Mouse (Mus musculus): ENCODE results near the gene Sbf2.

Sbf2 gene

GRCm38 (mm10) chr7:110307741-110308140 lies 307.0 kb downstream of the Sbf2 start:
- DNase-seq (ENCODE audit: low read depth) = no peak

GRCm38 (mm10) chr7:110306281-110306680 lies 308.4 kb downstream of the Sbf2 start:
- no peak for DNase-seq (ENCODE audit: low read depth)

GRCm38 (mm10) chr7:110305486-110305885 lies 309.2 kb downstream of the Sbf2 start:
- DNase-seq (ENCODE audit: low read depth) = no peak

- DNase-seq (ENCODE audit: low read depth) = no peak
Observed at GRCm38 (mm10) chr7:110302886-110303285, 311.8 kb downstream of the Sbf2 start.

- DNase-seq (ENCODE audit: low read depth) = no peak
Observed at GRCm38 (mm10) chr7:110298739-110299410, 315.8 kb downstream of the Sbf2 start.

- no peak for DNase-seq (ENCODE audit: low read depth)
Observed at GRCm38 (mm10) chr7:110298090-110298489, 316.6 kb downstream of the Sbf2 start.

- no peak for DNase-seq (ENCODE audit: low read depth)
Observed at GRCm38 (mm10) chr7:110297611-110298010, 317.1 kb downstream of the Sbf2 start.

GRCm38 (mm10) chr7:110296889-110297603 lies 317.7 kb downstream of the Sbf2 start:
- peak; percentile 96 for DNase-seq (ENCODE audit: low read depth)

- DNase-seq (ENCODE audit: low read depth) = no peak
Observed at GRCm38 (mm10) chr7:110289647-110290046, 325.1 kb downstream of the Sbf2 start.

- peak; percentile 95 for DNase-seq (ENCODE audit: low read depth)
Observed at GRCm38 (mm10) chr7:110288731-110289191, 326.0 kb downstream of the Sbf2 start.

- DNase-seq (ENCODE audit: low read depth) = peak; percentile 31
Observed at GRCm38 (mm10) chr7:110288191-110288604, 326.5 kb downstream of the Sbf2 start.

- peak; percentile 74 for DNase-seq (ENCODE audit: low read depth)
Observed at GRCm38 (mm10) chr7:110287476-110288071, 327.1 kb downstream of the Sbf2 start.

- peak; percentile 90 for DNase-seq (ENCODE audit: low read depth)
Observed at GRCm38 (mm10) chr7:110286838-110287475, 327.8 kb downstream of the Sbf2 start.

- no peak for DNase-seq (ENCODE audit: low read depth)
Observed at GRCm38 (mm10) chr7:110286198-110286732, 328.5 kb downstream of the Sbf2 start.

GRCm38 (mm10) chr7:110285849-110286151 lies 328.9 kb downstream of the Sbf2 start:
- no peak for DNase-seq (ENCODE audit: low read depth)

- DNase-seq (ENCODE audit: low read depth) = no peak
Observed at GRCm38 (mm10) chr7:110285076-110285848, 329.5 kb downstream of the Sbf2 start.

- peak; percentile 52 for DNase-seq (ENCODE audit: low read depth)
Observed at GRCm38 (mm10) chr7:110283484-110284275, 331.0 kb downstream of the Sbf2 start.

- no peak for DNase-seq (ENCODE audit: low read depth)
Observed at GRCm38 (mm10) chr7:110282797-110283196, 331.9 kb downstream of the Sbf2 start.

GRCm38 (mm10) chr7:110281435-110282256 lies 333.1 kb downstream of the Sbf2 start:
- DNase-seq (ENCODE audit: low read depth) = no peak

- DNase-seq (ENCODE audit: low read depth) = no peak
Observed at GRCm38 (mm10) chr7:110279183-110279582, 335.5 kb downstream of the Sbf2 start.
